Mouse (Mus musculus) myocyte (in vitro differentiated cells): ENCODE data around the gene Stat3.

Experiments used
- POLR2A ChIP-seq: IDR thresholded peaks from one replicate; pipeline ENCODE4 v1.6.1; 2011; ENCODE audit warnings: low read depth, mild to moderate bottlenecking, control low read depth, moderate library complexity; ENCODE audit not compliant: insufficient read length
- USF1 ChIP-seq: IDR thresholded peaks from one replicate; pipeline ENCODE4 v1.6.1; 2011; ENCODE audit warnings: low read depth, mild to moderate bottlenecking, control low read depth, moderate library complexity

DNA sequence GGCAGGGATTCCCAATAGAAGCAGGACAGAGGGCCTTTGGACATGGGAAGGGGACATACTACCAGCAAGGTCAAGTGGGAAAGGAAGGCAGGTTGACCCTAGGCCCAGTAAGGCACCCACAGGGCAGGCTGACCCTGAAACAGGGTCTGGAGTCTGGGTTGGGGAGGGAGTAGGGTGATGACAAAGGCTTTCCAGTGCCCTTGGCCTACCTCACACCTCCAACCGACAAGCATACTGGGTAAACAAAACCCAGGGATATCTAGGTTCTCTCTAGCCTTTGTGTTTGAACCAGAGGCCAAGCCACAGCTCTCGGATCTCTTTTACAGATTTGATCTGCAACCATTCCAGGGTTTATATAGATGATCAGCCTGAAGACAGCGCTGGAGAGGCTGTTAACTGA, 51.6 kb downstream of the Stat3 start:
- TF ChIP-seq POLR2A (no peak), USF1 (no peak)
